Mouse (Mus musculus) left cerebral cortex, adult 6 months (tissue): Measurements from ENCODE around the gene Tcp11l2. TPM values are rescaled to one million over a fixed set of nuclear protein-coding genes. Genes with fewer than 3 reads are reported as not detected.

Source experiments
- long read RNA-seq, 2 experiments: library from polyadenylated mRNA; unstranded; transcript quantifications; one replicate each; pipeline ENCODE4 v2.0.0; 2019 to 2020
- polyA plus RNA-seq: library from polyadenylated mRNA; unstranded; fragments of <200 nt; fragmentation: Nextera tagmentation; gene quantifications from 2 replicates; pipeline ENCODE4 v1.2.3, GENCODE M21; 2021

Tcp11l2 gene
- polyA plus RNA-seq: 12.6 and 20.4 TPM in 2 replicates
- long read RNA-seq, experiment 1, transcript Tcp11l2-201 (10 exons, 2,725 nt): major isoform, 125 of 140 reads
- long read RNA-seq, experiment 1, partial matches to known transcripts: 6 of 140 reads
- long read RNA-seq, experiment 1, other reads (novel, unspliced or antisense): 9 of 140 reads
- long read RNA-seq, experiment 2, transcript Tcp11l2-201 (10 exons, 2,725 nt): major isoform, 20 of 24 reads
- long read RNA-seq, experiment 2, partial matches to known transcripts: 4 of 24 reads
- long read RNA-seq, experiment 2, other reads (novel, unspliced or antisense): 0 of 24 reads

DNA sequence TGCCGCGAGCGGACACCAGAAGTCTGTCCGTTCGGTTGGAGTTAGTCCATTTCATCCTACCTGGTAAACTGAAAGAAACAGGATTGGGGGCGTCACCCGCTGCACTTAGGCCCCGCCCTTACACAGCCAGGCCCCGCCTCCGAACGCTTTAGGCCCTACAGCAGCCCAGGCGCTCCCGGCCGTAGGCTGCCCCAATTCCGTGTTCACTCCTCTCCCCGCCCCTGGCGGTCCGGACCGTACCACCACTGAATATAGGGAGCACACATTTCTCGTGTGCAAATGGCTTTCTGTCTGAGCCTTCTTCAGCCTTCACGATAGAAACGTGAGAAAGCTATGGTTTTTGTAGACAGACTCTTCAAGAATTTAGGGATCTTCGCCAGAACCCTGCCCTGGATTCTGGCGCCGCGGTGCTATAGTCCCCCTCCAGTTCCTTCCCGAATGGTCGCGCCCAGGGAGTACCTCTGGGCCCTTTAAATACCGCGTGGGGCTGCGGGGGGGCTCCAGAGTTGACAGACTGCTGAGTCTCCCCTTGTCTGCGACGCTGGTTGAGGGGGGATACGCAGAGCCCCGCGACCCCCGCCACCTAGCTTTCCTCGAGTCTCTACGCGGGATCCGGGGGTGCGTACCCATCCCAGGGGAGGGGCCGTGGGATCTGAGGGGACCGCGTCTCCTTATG lies at the start of gene Tcp11l2:
TSS of gene Tcp11l2 (plus strand) at position 232 of the 676 bp plus-strand sequence.

DNA sequence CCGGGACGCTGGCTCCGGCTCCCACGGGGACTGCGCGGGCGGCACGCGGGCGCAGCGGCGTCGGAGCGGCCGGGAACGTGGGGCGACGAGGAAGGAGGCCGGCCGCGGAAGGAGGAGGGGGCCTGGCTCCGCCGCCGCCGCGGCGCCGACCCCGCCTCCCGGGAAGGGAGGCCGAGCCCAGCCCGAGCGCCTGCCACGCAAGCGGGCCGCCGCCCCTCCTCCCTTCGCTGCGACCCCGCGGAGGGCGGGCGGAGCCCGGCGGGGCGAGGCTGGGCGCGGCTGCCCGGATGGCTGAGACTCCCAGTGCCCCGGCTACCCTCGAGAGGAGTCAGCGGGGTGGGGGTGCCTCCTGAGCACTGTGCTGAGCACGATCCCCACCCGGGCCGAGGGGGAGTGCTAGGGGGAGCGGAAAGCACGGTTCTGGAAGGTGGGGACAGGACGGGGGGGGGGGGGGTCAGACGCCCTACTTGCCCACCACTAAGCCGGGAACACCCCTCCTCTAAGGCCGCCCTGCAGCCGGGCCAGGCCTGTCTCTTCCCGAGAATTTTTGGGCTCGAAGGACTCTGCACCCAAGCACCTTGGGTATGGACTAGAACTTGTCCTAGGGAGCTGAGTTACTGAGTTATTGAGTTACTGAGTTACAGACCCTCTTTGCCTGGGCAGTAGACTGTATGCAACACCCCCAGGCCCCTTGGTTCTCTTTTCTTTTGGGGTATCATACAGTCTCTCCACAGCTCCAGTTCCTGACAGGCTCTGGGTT lies 42.3 kb upstream of the Tcp11l2 start, which contains the start of gene Ckap4:
TSS of gene Ckap4 (minus strand) at position 151 of the 760 bp plus-strand sequence.

DNA sequence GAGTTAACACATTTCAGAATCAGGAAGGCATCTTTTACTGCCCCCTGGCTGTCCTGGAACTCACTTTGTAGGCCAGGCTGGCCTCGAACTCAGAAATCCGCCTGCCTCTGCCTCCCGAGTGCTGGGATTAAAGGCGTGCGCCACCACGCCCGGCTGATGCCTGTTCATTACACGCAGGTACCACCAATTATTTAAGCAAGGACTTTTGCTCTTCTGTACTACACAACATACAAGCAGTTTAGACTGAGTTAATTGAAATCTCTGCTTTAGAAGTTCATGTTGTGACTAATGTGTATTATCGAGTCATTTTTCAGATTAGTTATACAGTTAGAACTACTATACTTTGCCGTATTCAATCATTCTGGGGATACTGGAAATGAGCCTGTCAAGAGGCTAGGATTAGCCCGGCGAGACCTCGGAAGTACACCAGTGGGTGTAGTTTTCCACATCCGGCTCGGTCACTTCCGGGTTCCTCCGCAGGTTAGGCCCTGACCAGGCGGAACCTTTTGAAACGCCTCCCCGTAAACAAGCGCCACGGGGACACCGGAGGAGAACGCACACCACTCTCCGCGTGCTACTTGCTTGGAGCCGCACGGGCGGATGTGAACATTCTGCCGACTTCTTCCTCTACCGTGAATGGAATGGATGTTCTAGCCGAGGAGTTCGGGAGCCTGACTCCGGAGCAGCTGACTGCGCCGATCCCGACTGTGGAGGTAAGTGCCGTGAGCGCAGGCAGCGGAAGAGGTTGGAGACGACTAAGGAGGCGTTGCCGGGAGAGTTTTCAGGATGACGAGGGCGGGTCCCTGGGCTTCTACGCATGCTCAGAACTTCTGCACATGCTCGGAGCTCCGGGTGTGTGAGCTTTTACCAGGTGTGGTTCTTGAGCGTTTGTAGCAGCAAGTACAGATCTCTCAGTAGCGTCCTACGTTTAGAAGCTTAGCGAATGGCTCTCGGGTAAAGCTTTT lies 45.7 kb downstream of the Tcp11l2 start, which contains the start of gene Polr3b:
TSS of gene Polr3b (plus strand) at position 467 of the 965 bp plus-strand sequence.

Other genes with a start within 250 kb of the Tcp11l2 start
- 3.9 and 4.4 TPM in 2 replicates for gene Nuak1, start 136.0 kb upstream of the Tcp11l2 start, polyA plus RNA-seq
- 4.5 and 20.9 TPM in 2 replicates for gene Ckap4, start 42.6 kb upstream of the Tcp11l2 start, polyA plus RNA-seq
- gene Polr3b, start 45.7 kb downstream of the Tcp11l2 start, polyA plus RNA-seq: 3.7 and 4.5 TPM in 2 replicates
- gene Rfx4, start 179.4 kb downstream of the Tcp11l2 start, polyA plus RNA-seq: 5.7 and 6.2 TPM in 2 replicates